Mouse (Mus musculus): ENCODE results near the gene Arfgef3.
"Not testable (repeated sequence)": the region's sequence is repeated elsewhere in the genome, so short reads cannot be mapped to it uniquely, and the experiment has no call there.

Gene Arfgef3

GRCm38 (mm10) chr10:18589455-18589854 is 154.3 kb downstream of the Arfgef3 start:
- DNase-seq (ENCODE audit: low read depth, low spot score): no peak

- no peak for DNase-seq (ENCODE audit: low read depth, low spot score)
These were observed 159.6 kb downstream of the Arfgef3 start for GRCm38 (mm10) chr10:18584188-18584587.

GRCm38 (mm10) chr10:18572581-18572980 is 171.2 kb downstream of the Arfgef3 start:
- no peak for DNase-seq (ENCODE audit: low read depth, low spot score)

- DNase-seq (ENCODE audit: low read depth, low spot score): no peak
These were observed 180.8 kb downstream of the Arfgef3 start for GRCm38 (mm10) chr10:18562940-18563339.

- no peak for DNase-seq (ENCODE audit: low read depth, low spot score)
These were observed 182.3 kb downstream of the Arfgef3 start for GRCm38 (mm10) chr10:18561445-18561844.

GRCm38 (mm10) chr10:18559076-18559475 is 184.7 kb downstream of the Arfgef3 start:
- DNase-seq (ENCODE audit: low read depth, low spot score): not testable (repeated sequence)

- DNase-seq (ENCODE audit: low read depth, low spot score): no peak
These were observed 194.2 kb downstream of the Arfgef3 start for GRCm38 (mm10) chr10:18549321-18550216.

- DNase-seq (ENCODE audit: low read depth, low spot score): no peak
These were observed 196.4 kb downstream of the Arfgef3 start for GRCm38 (mm10) chr10:18547381-18547780.

- peak; percentile 75 for DNase-seq (ENCODE audit: low read depth, low spot score)
These were observed 197.9 kb downstream of the Arfgef3 start, which contains the start of gene Hebp2 for GRCm38 (mm10) chr10:18545813-18546235. TSS of gene Hebp2 (minus strand) at chr10:18546076.

GRCm38 (mm10) chr10:18545309-18545708 is 198.4 kb downstream of the Arfgef3 start:
- DNase-seq (ENCODE audit: low read depth, low spot score): no peak

- DNase-seq (ENCODE audit: low read depth, low spot score): no peak
These were observed 206.9 kb downstream of the Arfgef3 start for GRCm38 (mm10) chr10:18536889-18537288.

- no peak for DNase-seq (ENCODE audit: low read depth, low spot score)
These were observed 211.5 kb downstream of the Arfgef3 start for GRCm38 (mm10) chr10:18532293-18532692.

All from WW6 (cell line).